Mouse (Mus musculus) frontal cortex, postnatal 10 days (tissue): Measurements from ENCODE around the gene Ctdsp2.
A peak's percentile ranks its signal among the peaks of the same experiment; 100 is the strongest.

Experiments used
- DNase-seq, 2 experiments: peaks; one replicate each; pipeline ENCODE4 v3.0.0; 2022; ENCODE audit warnings: low spot score in 2 of 2, mixed read lengths in 1 of 2

Gene Ctdsp2

DNA sequence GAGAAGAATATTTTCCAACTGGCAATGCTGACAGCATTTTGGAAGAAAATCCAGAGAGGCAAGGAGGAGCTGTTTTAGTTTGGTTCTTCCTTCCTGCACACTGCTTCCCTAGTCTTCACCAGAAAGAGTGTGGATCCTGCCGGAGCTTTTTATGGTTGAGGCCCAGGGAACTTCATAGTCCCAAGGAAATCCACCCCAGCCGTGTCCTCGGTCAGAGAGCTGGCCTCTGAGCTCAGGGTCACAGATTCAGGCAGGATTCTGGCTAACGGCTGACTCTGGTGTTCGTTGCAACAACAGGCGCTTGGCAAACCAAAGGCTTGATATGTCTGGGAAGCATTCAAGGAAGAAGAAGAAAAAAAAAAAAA, 15.6 kb upstream of the Ctdsp2 start:
- DNase-seq = no peak

DNA sequence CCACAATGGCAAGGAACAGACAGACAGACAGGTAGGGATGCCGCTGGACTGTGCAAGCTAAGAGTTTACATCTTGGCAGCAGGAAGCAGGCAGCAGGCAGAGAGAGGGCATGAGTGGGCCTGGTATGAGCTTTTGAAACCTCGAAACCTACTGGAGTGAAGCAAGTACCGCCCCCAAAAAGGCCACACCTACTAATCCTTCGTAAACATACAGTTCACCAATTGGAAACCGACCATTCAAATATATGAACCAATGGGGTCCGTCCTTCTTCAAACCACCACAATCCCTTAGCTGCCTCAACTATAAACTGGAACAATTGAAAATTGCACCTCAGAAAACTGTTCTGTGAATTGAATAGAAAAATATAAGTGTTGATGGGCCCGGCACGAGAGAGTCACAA, 14.7 kb upstream of the Ctdsp2 start:
- DNase-seq = no peak

- no peak for DNase-seq
Measured at GRCm38 (mm10) chr10:126971363-126972050, 7.0 kb upstream of the Ctdsp2 start.

DNA sequence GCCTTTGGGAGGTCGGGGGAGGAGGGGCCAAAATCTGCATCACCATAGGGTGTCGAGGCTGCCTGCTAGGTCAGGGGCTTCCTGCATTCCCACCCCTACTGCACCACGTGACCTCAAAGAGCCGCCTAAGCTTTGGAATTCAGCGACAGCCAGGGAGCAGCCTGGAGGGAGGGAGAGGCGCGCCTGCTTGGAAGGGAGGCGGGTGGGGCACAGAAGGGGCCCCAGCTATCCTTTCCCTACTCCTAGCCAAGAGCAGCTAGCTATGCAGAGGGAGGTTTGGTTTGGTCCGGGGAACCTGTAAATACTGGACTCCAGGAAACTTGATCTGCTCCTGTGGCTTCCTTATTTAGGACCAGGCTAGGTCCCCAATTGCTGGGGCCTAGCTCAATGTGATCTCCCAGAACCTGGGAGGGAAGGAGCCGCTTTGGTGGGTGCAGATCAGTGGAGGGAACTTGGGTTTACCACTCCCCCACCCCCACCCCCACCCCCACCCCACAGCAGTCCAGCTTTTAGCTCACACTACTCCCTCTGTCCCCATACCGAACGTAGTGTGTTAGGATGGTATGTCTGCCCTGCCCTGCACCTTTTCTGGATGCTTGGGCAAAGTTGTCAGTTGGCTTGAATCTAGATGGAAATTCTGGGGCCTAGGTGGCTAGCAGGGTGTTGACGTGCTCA, 6.3 kb upstream of the Ctdsp2 start:
- no peak for DNase-seq

DNA sequence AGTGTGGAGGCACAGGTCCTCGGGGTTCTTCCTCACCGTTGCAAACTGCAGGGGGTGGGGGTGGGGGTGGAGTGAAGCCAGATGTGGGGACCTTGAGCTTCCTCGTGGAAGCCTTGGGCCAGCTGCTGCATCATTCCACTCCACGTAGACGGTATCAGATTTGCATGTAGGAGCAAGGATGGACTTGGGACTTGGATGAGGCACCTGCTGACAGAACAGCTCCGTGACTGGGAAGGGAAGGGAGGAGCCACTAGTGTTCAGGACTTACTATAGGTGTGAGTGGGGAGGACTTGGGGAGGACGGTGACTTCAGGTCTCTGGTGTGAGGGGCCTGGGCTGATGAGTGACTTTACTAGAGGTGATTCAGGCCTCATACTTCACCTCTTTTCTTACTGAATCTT, 5.5 kb upstream of the Ctdsp2 start:
- no peak for DNase-seq

DNA sequence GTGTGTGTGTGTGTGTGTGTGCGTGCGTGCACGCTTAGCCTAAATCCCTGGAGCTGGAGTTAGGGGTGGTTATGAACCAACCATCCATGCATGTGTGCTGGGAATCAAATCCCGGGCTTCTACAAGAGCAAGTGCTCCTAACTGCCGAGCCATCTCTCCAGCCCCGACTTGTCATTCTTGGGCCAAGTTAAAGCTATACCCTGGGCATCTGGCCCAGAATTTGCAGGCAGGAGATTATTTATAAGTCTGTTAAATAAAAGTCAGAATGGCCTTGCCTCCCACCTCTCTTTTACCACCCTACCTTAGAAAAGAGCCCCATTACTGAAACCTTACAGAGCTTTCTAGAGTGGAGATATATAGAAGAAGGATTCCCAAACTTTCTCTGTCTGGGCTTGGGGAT, 2.8 kb upstream of the Ctdsp2 start:
- no peak for DNase-seq

DNA sequence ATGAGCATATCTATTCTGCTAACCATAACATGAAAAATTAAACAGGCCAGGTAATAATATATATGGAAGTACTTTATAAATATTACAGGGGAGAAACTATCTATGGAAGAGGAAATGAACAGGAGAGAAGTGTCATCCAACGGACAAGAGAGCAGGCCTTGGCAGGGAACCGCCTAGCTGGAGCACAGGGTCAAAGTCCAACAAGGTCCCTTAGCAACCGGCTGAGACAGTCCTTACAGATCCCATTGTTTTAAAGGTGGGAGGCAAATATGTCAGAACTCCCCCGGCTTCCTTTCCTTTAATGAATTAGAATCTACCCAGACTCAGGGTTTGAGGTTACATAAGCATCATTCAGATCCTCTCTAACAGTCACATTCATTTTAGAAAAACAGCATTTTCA, 1.4 kb upstream of the Ctdsp2 start:
- no peak for DNase-seq

GRCm38 (mm10) chr10:126979121-126979635, 661 bp downstream of the Ctdsp2 start:
- peak; percentile 55 to 66 for DNase-seq

GRCm38 (mm10) chr10:126979636-126980151, 1.2 kb downstream of the Ctdsp2 start:
- peak in 1 of 2 experiments; percentile 58 for DNase-seq

DNA sequence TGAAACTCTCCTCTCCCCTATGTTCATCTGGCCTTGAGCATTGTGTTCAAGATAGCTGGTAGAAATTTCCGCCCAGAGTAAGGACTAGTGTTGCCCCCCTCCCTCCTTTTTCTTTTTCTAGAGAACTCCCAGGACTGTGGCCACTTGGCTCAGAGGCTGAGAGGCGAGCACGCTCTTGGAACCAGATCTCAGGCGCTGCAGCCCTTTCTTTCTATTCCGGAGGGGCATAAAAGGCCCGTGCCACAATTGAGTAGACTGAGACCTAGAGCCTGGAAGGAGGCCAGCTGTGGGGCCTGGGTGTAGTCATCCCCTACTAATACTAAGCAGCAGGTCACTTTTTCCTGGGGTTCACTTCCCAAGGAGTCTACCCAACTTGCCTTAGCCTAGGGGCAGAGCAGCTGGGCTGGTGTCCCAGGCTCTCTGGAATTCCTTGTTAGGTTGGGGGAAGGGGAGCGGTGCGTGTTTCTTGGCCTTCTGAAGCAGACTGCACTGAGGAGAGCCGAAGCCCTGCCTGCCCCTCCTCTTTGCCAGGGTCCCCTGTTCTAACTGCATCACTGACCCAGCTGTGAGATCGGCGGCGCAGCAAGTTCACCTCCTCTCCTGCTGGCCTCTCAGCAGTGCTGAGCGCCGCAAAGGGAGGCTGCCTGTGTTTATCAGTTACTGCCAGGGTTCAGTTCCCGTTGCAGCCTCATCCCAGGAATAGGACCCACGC, 1.9 kb downstream of the Ctdsp2 start:
- DNase-seq = peak; percentile 60

DNA sequence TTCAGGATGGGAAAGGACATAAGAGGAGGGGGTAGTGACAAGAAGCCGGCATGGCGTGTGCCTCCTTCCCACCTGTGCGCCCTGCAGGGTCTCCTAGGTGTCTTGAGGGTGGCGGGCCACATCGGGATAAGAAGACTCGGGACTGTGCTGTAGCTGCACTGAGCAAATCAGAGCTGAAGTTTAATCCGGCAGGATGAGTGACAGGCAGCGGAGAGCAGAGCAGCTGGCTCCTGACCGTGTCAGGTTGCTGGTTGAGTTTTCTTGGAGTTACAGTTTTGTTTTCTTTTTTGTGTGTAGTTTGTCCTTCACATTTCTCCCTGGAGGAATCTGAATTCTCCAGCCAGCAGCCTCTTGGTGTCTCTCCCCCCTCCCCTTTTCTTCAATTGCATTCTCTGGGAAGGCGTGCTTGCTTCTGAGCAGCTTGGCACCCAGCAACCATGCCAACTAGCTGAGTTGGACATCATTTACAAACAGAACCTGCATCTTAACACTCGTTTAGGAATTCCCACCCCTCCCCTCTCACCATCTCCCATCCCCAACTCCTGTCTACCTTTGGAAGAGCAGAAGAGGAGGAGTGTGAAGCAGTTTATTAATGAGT, 2.5 kb downstream of the Ctdsp2 start:
- DNase-seq = no peak

DNA sequence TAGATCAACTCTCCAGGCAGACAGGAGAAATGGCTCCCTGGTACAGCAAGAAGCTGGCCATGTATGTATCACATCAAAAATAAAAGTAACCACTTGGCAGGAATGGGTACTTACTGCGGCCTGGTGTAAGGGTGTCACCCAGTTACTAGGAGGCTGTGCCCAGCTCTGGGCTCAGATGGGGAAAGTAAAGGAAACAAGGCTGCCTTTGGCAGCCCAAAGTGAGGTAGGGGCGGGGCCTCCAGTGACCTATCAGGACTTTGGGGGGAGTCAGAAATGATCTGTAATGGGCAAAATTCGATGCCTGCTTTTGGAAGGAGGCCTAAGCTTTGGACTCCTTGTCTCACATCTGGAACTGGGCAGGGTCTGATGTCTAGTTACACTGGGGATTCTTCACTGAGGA, 3.2 kb downstream of the Ctdsp2 start:
- no peak for DNase-seq

GRCm38 (mm10) chr10:126983193-126983725, 4.7 kb downstream of the Ctdsp2 start:
- DNase-seq = no peak

- DNase-seq = no peak
Measured at GRCm38 (mm10) chr10:126984189-126985004, 5.9 kb downstream of the Ctdsp2 start.

GRCm38 (mm10) chr10:126985127-126985526, 6.6 kb downstream of the Ctdsp2 start:
- no peak for DNase-seq

DNA sequence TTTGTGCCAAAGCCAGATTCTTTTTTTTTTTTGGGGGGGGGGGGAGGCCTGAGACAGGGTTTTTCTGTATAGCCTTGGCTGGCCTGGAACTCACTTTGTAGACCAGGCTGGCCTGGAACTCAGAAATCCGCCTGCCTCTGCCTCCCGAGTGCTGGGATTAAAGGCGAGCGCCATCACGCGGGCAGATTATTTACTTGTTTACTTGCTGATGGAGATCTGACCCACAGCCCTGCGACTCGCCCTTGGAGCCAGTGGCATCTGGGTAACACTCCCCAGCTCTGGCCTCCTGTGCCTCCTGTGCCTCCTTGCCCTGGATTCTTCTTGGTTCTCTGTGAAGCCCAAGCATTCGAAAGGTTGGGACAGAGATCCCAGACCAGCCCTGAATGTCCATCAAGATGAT, 7.1 kb downstream of the Ctdsp2 start:
- no peak for DNase-seq

GRCm38 (mm10) chr10:126986541-126986961, 8.0 kb downstream of the Ctdsp2 start:
- DNase-seq = peak; percentile 73 to 77

- no peak for DNase-seq
Measured at GRCm38 (mm10) chr10:126987183-126988118, 8.9 kb downstream of the Ctdsp2 start.

GRCm38 (mm10) chr10:126988513-126989165, 10.1 kb downstream of the Ctdsp2 start:
- DNase-seq = no peak
